8 mouse cellular contexts compared by ENCODE assay signal in the genomic region with DNA sequence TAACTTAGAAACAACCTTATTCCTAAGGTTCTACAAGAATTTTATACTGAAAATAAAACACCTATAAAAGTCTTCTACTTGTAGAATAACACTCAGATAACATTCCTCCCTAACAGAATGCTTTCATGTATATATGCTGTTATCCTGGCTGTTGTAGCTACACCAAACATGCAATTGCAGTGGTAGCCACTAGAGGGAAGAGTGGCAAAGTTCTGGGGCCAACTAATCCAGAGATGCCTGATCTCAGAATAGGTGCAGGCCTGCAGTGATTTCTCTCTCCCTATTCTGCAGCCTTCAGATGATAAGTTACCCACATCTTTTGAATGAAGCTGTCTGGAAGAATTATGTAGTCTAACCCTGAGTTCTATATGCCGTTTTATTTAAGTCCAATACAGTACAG.
DNase-seq lines count a peak whose midpoint lies in the region; ATAC-seq lines count a peak whose summit lies in the region.

No protein-coding gene starts in this region.

- ATAC-seq in granulocyte monocyte progenitor cell, adult 5-6 weeks (replicated peaks; ENCODE audit: poor library complexity, severe bottlenecking), result no peak

- peak; percentile 27 for DNase-seq in gastrocnemius, postnatal 10 days
- no peak for DNase-seq in gastrocnemius, adult 18-20 months (ENCODE audit: low spot score)
- DNase-seq in ES-CJ7 (ENCODE audit: low read depth, low spot score), result peak; percentile 52
- peak; percentile 7 for DNase-seq in cerebellum, adult 9-11 months
- DNase-seq in frontal cortex, postnatal 10 days (ENCODE audit: low spot score in 2 of 2), result peak; percentile 13 to 55
- peak; percentile 33 to 75 for DNase-seq in layer of hippocampus, adult 8-10 months (ENCODE audit: low spot score in 2 of 2)
- DNase-seq in mesoderm, embryonic 11.5 days (ENCODE audit: low read depth, low spot score), result peak; percentile 52
